Mouse (Mus musculus) C2C12 (cell line): ENCODE measurements around the gene Cmtm4. TPM values are rescaled to one million over a fixed set of nuclear protein-coding genes. Genes with fewer than 3 reads are reported as not detected.

Source experiments
- H3K27me3 ChIP-seq: one replicate; pipeline ENCODE4 v1.6.1; 2011; ENCODE audit not compliant: control insufficient read depth, insufficient read depth, insufficient read length
- H3K36me3 ChIP-seq: one replicate; pipeline ENCODE4 v1.6.1; 2011; ENCODE audit not compliant: control insufficient read depth, insufficient read depth
- H3K4me3 ChIP-seq: one replicate; pipeline ENCODE4 v1.5.1; 2011; ENCODE audit warnings: mild to moderate bottlenecking, control low read depth; ENCODE audit not compliant: poor library complexity, insufficient read depth, severe bottlenecking
- H3K79me2 ChIP-seq: one replicate; pipeline ENCODE4 v1.6.1; 2011; ENCODE audit not compliant: control insufficient read depth, insufficient read depth
- H3K79me3 ChIP-seq: one replicate; pipeline ENCODE4 v1.6.1; 2011; ENCODE audit warnings: low read depth, control low read depth
- H3ac ChIP-seq: one replicate; pipeline ENCODE3; 2011; ENCODE audit warnings: low read depth; ENCODE audit not compliant: control insufficient read depth, insufficient read length
- CEBPB ChIP-seq: IDR thresholded peaks from one replicate; pipeline ENCODE4 v1.6.1; 2011; ENCODE audit warnings: low read depth, mild to moderate bottlenecking, control low read depth, moderate library complexity
- CTCF ChIP-seq: IDR thresholded peaks from one replicate; pipeline ENCODE4 v1.5.1; 2011; ENCODE audit not compliant: control insufficient read depth, insufficient read depth, insufficient read length
- FOSL1 ChIP-seq: IDR thresholded peaks from one replicate; pipeline ENCODE4 v1.8.0; 2011; ENCODE audit warnings: mild to moderate bottlenecking, low read length; ENCODE audit not compliant: poor library complexity, insufficient read depth, severe bottlenecking
- MAX ChIP-seq: IDR thresholded peaks from one replicate; pipeline ENCODE4 v1.6.1; 2011; ENCODE audit warnings: mild to moderate bottlenecking, control low read depth
- MYOD1 ChIP-seq: IDR thresholded peaks from one replicate; pipeline ENCODE4 v1.6.1; 2011; ENCODE audit warnings: low read depth; ENCODE audit not compliant: control insufficient read depth, insufficient read length
- MYOG ChIP-seq: IDR thresholded peaks from one replicate; pipeline ENCODE4 v1.6.1; 2011; ENCODE audit not compliant: control insufficient read depth, insufficient read length; ENCODE audit errors: extremely low read depth
- USF1 ChIP-seq: IDR thresholded peaks from one replicate; pipeline ENCODE4 v1.6.1; 2011; ENCODE audit warnings: low read depth, mild to moderate bottlenecking, control low read depth, moderate library complexity
- polyA plus RNA-seq: library from polyadenylated mRNA; unstranded; fragments of >200 nt; fragmentation: generic; extraction: Trizol; gene quantifications from one replicate; pipeline ENCODE4 v1.2.1, GENCODE M21; 2012; ENCODE audit warnings: missing spikeins

Cmtm4 gene
- polyA plus RNA-seq, 1 experiment, result 11.3 TPM

GRCm38 (mm10) chr8:104410628-104411273 lies 15.1 kb upstream of the Cmtm4 start:
- no peaks in the 10 kb centered on the region for H3K27me3 ChIP-seq
- peaks cover 8% of the 10 kb centered on the region for H3K36me3 ChIP-seq
- no peak overlapping the region for H3K4me3 ChIP-seq
- H3K79me2 ChIP-seq, result no peaks in the 10 kb centered on the region
- TF ChIP-seq MAX (peak; percentile 81), MYOG (no peak), USF1 (no peak), CTCF (no peak), MYOD1 (no peak), CEBPB (no peak), FOSL1 (peak; percentile 60)
- no peak overlapping the region for H3ac ChIP-seq
- H3K79me3 ChIP-seq, result no peaks in the 10 kb centered on the region

- Histone ChIP-seq H3K27me3 (no peaks in the 10 kb centered on the region), H3K79me3 (no peaks in the 10 kb centered on the region), H3K79me2 (no peaks in the 10 kb centered on the region), H3ac (no peak overlapping the region), H3K36me3 (no peaks in the 10 kb centered on the region), H3K4me3 (no peak overlapping the region)
- peak; percentile 3 for TF ChIP-seq FOSL1
- TF ChIP-seq MAX, result peak; percentile 78
- peak; percentile 64 for TF ChIP-seq USF1
- no peak for TF ChIP-seq CEBPB
Measured at GRCm38 (mm10) chr8:104408328-104409110, 12.9 kb upstream of the Cmtm4 start.

- Histone ChIP-seq H3K79me2 (no peaks in the 10 kb centered on the region), H3K36me3 (no peaks in the 10 kb centered on the region), H3ac (no peak overlapping the region), H3K4me3 (no peak overlapping the region), H3K79me3 (no peaks in the 10 kb centered on the region), H3K27me3 (no peaks in the 10 kb centered on the region)
- TF ChIP-seq FOSL1, result no peak
Measured at GRCm38 (mm10) chr8:104406340-104407128, 10.9 kb upstream of the Cmtm4 start.

GRCm38 (mm10) chr8:104405430-104406187 lies 10.0 kb upstream of the Cmtm4 start:
- Histone ChIP-seq H3ac (no peak overlapping the region), H3K79me2 (no peaks in the 10 kb centered on the region), H3K79me3 (no peaks in the 10 kb centered on the region), H3K4me3 (no peak overlapping the region), H3K27me3 (no peaks in the 10 kb centered on the region), H3K36me3 (no peaks in the 10 kb centered on the region)
- no peak for TF ChIP-seq CEBPB
- TF ChIP-seq MYOG, result no peak
- no peak for TF ChIP-seq USF1
- TF ChIP-seq MYOD1, result no peak
- TF ChIP-seq FOSL1, result no peak
- no peak for TF ChIP-seq MAX
- TF ChIP-seq CTCF, result no peak

- no peaks in the 10 kb centered on the region for H3K27me3 ChIP-seq
- H3K4me3 ChIP-seq, result no peak overlapping the region
- H3K36me3 ChIP-seq, result no peaks in the 10 kb centered on the region
- no peaks in the 10 kb centered on the region for H3K79me2 ChIP-seq
- no peak overlapping the region for H3ac ChIP-seq
- TF ChIP-seq MAX (no peak), MYOG (no peak), MYOD1 (no peak), CEBPB (no peak), USF1 (no peak), CTCF (no peak)
- H3K79me3 ChIP-seq, result no peaks in the 10 kb centered on the region
Measured at GRCm38 (mm10) chr8:104403596-104403995, 8.0 kb upstream of the Cmtm4 start.
